Mouse (Mus musculus) mesoderm, embryonic 11.5 days (tissue): Measurements from ENCODE around the gene Evi5.
"Not testable (repeated sequence)": the region's sequence is repeated elsewhere in the genome, so short reads cannot be mapped to it uniquely, and the experiment has no call there.

Source experiments
- DNase-seq: peaks from one replicate; pipeline ENCODE4 v3.0.0-alpha.2; 2012; ENCODE audit warnings: low read depth, low spot score

Gene Evi5

DNA sequence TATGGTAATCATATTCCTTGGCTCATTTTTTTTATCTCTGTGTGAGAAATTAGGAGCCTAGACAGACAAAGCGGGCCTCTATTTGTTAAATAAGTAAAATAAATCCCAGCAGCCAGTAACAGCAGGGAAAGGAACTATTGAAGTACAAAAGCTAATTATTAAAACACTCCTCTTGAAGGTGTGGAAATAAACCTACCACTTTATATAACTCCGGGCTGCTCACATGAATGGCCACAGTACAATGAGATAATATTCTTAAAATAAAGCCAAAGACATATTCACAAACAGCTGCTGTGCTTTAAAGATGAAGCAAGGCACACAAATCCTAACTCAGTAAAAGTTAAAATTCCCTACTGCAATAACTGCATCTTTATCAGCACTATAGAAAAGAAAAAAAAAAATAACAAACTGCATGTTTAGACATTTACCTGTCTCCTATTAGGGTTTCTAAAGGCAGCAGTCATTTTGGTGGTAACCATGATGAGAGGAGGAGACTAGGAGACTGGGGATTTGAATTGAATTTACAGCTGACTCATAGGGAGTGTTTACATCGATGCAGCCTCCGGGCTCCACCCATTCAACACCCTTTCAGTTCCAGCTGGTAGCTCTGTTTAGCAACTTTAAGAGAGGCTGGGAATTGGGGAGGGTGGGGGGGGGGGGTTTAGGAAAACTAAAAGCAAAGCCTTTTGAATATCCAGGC, at the start of gene Evi5:
Gene Evi5, minus strand, starts transcription at position 547 of the 700 bp plus-strand sequence.
- no peak for DNase-seq

DNA sequence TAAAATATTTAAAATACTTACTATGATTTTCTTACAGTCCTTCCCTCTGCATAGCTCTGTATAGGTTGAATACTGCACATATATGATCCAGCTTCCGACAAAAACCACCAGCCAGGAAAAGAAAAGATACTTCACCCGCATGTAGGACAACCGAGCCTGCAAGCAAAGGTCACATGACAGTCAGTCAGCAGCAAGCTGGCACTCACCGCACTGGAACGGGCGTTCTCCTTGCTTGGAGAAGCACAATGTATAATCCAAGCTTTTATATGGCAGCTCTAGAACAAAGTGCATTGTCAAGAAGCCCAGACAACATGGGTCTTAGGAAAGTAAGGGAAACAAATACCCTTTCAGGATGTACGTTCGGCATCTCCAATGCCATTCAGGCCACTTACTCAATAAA, 49.7 kb upstream of the Evi5 start:
- no peak for DNase-seq

DNA sequence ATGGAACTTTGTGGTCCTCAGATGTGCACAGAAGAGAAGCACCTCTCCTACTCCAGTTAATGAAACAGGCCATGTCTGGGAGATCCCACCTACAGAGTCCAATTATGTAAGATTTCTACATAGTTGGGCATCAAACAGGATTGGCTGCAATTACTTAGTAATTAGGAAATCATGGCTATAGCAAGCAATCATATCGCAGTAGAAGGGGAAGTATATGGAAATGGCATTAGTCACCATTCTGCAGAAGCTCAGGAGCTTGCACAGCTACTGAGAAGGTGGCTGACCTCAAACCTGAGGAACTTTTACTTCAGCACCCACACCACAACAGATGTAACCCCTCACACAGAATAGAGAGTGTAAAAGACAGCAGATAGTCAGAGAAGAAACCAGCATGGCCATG, 47.9 kb upstream of the Evi5 start:
- no peak for DNase-seq

DNA sequence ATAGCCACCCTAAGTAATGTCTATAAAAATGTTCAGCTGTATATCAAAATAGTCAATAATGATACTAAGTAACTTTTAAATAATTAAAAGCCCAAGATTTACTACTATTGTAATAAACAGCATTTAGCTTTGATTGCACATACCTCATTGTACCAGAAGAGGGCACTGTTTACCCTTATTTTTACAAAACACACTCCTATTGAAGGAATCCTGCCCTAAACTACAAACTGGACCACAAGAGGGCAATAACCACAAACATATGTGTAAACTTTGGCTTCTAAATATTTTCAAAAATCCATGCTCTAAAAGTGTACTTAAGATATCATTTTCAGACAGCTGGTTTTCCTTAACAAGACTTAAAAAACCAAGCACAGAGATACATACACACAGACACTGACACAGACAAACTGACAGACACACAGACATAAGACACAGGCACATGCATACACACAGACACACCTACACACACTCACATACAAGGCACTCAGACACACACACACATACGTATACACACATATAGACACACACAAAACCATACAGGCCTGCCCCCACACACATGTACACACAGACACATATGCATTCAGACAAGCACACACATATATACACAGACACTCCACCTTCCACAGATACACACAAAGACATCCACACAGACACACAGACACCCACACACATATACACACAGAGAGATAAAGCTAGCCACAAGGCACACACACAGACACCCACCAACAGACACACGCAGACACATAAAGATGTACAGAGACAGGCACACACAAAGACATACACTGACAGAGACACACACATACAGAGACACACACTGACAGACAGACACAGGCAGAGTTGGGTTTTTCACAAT, 46.7 kb upstream of the Evi5 start:
- DNase-seq, result peak; percentile 75

DNA sequence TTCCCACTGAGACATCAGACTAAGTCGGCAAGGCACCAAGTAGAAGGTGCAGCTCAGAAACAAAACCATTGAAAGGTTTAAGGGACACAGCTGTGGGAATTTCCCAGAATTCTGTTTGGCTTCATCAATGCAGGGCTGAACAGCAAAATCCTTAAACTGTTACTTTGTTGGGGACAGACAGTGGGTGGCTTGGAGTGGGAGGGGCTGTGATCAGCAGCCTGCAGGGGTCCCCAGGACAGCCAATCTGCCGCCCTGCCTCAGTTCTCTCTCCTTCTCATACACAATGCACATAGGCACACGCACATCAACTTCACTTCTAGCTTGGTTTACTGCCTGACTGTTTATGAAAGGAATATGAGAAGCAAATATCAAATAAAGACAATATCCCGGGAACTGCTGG, 40.4 kb upstream of the Evi5 start:
- no peak for DNase-seq

DNA sequence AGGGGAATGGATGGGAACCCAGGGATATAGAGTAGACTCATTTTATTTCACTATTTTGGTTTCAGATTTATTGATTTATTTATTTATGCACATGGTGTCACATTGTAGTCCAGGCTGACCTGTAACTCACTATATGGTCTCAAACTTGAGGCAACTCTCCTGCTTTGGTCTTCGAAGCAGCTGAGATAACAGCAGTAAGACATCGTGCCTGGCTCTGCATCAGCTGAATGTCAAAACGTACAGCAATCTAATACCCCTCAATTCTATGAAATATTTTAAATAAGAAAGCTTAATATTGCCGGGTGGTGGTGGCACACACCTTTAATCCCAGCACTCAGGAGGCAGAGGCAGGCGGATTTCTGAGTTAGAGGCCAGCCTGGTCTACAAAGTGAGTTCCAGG, 36.1 kb upstream of the Evi5 start:
- no peak for DNase-seq

DNA sequence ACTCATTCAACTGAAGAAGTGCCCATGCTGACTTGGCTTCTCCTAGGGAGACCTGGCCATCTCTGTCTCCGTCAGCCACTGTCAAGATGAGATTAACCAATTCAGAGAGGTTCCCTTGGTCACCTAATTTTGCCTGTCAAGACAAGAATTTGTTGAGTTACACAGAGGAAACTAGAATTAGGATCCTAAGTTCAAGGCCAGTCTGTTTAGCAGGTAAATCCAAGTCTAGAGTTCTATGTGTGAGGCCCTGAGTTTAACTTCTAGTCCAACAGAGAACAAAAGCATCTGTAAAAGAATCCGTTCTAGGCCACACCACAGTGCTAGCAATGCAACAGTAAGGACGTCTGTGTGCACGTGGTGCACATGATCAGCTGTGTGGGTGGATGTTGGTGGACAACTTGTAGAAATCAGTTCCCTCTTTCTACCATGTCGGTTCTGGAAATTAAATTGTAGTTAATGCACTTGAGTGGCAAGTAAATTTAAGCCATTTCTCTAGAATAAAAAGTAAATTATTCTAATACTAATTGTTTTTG, 35.2 kb upstream of the Evi5 start:
- DNase-seq, result no peak

DNA sequence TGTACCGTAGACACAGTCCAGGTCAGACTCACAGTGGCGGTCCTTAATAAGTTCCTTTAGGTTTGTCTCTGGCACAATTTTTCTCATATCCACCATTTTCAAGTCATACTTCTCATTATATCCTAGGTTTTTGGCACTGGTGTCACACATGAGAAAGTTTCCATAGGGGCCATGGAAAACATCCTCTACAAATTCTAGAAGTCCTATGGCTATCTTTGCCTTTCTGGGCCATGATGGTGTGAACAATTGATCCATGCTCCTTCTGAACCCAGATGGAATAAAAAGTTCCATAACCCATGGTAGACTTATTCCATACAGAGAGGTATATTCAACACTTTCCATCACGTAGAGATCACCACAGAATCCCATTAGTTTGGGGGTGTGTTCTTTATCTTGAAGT, 34.8 kb upstream of the Evi5 start:
- no peak for DNase-seq

DNA sequence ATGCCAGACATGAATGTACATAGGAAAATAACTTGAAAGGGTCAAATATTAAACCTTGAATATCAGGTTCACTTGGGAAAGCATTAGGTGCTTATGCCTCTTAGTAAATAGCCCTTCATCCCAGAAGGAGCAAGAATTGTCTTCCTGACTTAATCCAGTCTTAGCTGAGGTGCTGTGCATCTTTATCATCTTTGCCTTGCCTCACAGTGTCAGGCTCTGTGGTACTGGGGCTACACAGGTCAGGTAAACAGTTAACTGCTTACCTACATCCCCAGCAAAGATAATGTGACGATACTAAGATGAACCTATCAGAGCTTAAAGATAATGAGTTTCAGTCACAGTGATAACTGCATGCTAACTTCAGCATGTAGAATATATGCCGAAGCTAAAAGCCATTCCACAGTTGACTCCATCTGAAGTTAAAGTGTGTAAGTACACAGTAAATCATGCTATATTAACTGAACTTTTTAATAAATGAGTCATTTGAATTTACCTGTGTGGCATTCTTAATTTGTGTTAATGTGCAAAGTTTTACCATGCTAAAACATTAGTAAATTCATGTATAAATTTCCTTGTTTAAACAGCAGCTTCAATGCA, 33.7 kb upstream of the Evi5 start:
- DNase-seq, result no peak

DNA sequence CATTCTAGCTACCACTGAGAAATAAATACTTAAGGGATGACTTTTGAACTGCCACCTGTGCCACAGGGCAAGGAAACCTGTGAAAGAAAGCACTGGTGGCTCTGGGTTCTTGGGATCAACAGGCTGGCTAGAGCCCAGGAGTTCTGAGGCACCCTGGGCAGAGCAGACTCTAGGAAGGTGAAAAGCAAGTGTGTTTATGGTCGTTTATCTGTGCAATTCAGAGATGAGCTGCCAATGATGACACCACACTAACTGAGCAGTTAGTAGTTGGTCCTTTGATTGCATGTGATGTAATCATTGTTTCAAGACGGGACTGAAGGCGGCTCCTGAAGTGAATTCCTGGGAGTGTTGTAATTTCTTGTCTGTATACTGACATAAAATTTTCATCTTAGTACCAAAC, 29.4 kb upstream of the Evi5 start:
- no peak for DNase-seq

DNA sequence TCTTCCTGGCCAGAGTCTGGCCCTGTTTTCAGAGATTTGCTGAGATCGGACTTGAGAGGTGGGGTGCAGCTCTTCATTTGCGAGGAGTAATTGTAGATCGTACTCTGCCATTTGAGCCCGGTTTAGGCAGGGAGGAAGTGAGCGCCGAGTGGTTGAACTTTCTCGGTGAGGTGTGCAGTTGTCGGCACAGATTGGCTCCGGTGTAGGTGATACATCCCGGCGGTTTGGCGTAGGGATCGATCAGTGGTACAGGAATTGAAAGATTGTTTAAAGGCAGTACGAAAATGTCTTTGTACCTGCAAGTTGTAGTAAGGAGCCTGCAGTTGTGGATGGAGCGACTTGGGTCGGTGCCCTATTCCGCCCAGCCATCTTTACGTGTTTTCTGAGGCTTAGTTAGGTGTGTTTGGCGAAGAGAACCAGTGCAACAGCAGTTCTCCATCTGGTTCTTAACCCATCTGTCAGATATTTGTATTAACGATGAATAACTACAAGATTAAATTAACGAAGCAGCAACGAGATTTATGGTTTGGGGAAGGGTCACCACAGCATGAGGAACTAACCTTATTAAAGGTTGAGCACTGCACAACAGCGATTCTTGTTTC, 26.2 kb upstream of the Evi5 start:
- DNase-seq, result no peak

DNA sequence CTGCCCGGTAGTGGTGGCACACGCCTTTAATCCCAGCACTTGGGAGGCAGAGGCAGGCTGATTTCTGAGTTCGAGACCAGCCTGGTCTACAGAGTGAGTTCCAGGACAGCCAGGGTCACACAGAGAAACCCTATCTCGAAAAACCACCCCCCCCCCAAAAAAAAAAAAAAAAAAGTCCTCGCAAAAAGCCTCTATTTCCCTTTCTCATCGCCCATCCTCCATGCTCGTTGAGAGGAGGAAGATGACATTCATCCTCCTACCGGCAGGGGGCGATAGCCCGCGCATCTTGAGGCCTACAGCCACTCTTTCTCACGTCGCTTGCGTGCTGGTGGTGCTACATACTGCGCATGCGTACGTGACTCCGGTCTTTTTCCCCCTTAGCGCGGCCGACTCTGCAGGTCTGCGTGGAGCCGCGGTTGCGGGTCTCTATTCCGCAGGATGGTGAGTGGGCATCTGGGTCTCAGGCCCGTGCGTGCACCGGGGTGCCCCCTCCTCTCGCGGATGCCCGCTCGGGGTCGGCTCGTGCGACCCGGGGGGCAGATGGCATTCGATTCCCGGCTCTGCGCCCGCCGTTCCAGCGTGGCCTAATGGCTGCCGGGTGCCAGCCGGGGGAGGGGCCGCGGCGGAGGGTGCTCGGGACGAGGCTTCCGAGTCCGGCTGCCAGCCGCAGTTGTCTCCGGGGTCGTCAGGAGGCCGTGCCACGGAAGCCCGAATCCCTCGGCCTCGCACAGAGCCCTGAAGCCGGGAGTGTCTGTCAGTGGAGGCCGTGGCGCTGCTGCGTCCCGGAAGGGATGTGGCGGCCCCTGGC, 25.5 kb upstream of the Evi5 start, which contains the start of gene Rpl5:
Gene Rpl5, plus strand, starts transcription at position 297 of the 808 bp plus-strand sequence.
- DNase-seq, result peak; percentile 96

DNA sequence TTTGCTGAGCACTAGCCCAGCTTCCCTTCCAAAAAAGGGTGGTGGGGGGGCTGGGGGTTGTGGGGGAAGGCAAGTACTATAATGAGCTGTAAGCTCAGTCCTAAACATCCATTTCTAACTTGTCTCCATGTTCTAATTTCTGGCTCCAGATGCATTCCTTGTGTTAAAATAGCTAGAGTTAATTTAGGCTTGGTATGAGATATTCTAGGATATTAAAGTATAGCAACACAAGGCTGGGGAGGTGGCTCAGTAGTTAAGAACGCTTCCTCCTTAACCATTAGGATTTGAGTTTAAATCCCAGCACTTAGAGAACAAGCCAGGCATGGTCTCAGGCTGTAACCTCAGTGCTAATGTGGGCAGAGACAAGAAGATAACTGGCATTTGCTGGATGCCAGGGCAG, 21.4 kb upstream of the Evi5 start:
- no peak for DNase-seq

DNA sequence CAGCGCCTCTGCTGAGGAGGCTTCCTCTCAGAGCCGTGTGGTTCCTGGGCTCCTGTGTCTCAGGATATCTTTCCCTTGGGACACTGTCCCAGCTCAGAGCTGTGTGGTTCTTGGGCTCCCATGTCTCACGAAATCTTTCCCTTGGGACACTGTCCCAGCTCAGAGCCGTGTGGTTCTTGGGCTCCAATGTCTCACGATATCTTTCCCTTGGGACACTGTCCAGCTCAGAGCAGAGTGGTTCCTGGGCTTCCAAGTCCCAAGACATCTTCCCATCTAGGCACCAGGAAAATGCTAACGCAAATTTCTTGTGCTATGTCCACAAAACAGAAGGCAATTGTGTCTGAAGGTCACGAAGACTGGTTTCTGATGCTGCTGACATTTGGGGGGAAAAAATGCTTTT, 19.8 kb upstream of the Evi5 start:
- no peak for DNase-seq

DNA sequence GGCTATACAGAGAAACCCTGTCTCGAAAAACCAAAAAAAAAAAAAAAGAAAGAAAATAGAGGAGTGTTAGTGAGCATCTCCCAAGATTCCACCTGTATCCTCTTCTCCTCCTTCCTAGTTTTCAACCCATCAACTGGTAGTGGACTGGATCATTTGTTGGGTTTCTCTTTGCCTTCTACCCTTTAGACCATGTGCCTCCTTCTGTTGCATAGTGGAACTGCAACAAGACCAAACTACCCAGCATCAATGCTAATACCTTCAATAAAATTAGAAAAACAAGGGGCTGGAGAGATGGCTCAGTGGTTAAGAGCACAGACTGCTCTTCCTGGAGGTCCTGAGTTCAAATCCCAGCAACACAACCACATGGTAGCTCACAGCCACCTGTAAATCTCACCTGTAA, 16.6 kb upstream of the Evi5 start:
- DNase-seq, result not testable (repeated sequence)

DNA sequence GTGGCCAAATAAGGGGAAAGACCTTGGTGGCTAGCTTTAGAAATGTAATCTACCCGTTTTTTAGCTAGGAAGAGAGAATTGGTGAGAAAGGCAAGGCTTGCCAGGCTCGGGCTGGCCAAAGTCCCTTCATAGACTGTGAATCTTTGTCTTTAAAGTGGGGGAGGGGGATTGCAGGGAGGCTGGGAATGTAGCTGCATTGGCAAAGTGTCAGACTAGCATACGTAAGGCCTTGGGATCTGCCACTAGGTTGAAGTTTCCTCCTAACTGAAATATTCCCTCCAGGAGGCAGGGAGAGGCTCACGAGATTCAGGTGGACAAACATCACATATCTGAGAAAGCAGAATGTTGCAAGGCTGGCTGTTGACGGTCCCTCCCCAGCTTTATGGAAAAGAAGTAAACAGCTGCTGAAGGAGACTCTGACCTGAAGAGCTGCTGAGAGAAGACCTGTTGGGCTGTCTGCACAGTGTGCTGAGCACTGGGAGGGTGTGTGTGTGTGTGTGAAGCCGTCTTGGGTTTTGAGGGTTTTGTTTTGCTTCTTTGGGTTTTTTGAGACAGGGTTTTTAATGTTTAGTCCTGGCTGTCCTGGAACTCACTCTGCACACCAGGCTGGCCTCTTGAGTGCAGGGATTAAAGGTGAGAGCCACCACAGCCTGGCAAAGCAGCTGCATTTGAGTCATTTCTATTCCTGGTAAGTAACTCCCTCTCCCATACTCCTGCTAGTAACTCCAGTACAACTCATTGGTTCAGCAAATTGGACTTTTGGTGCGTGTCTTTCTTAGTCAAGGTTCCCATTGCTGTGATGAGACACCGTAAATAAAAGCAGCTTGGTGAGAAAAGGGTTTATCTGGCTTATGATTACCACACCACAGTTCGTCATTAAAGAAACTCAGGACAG, 15.3 kb upstream of the Evi5 start:
- DNase-seq, result no peak

DNA sequence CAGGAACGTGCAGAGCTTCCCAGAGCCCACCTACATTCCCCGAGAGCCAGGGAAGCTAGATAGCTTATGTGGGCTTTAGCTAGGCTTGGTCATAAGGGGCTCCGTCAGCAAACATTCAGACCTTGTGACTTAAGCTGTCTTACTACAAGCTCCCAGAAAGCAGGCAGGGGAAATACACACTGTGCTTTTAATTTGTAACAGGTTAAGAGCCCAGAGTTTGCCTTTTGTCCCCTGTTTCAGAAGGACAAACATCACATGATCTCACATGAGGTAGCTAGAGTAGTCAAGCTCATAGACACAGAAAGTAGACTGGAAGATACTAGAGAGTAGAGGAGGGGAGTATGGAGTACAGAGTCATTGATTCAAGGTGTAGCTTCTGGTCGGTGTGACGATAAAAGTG, 5.8 kb upstream of the Evi5 start:
- DNase-seq, result no peak

DNA sequence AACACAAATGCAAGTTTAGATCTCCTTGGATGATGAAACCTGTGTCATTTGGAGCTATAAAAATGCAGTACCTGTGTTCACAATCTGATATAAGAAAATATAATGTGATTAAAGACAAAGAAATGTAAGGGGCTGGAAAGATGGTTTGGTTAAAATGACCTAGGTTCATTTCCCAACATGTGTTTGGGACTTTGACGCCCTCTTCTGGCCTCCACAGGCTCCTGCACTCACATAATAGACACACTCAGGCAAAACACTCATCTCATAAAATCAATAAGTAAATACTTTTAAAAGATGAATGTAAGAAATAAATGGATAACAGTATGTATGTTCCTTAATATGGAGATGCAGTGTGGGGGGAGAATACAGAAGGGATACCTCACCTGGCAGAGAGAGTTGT, 2.1 kb upstream of the Evi5 start:
- no peak for DNase-seq

DNA sequence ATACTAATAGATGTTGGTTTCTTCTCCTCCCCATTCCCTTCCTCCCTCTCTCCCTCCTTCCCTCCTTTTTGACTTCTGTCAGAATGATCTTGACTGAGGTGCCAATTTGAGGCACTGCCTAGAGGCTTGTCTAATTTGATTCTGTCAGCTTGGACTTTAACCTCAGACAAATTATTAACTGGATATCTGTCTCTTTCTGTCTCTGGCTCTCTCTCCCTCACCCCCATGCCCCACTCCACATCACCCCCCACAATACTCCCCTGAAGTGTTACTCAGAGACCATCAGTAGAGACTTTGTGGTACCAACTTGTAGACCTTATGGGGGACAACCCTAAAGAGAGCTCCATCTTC, 329 bp upstream of the Evi5 start:
- DNase-seq, result no peak

DNA sequence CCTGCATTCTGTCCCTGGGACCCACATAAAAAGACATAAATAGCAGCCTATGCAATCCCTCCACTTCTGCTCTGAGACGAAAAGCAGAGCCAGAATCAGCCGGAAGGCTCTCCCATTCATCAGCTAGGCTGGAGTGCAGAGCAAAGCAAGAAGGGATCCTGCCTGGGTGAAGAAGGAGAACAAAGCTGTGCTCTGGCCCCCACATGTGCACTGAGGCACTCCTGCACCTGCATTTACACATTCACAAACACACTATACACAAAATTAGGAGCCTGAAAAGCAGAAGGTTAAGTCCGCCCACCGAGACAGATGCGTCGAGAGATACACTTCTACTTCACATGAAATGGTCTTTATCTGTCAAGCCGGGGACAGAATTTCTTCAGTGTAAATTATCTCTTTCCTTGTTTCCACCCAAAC, 1.0 kb downstream of the Evi5 start:
- DNase-seq, result no peak
